Mouse (Mus musculus): ENCODE data around the gene Tec.

DNA sequence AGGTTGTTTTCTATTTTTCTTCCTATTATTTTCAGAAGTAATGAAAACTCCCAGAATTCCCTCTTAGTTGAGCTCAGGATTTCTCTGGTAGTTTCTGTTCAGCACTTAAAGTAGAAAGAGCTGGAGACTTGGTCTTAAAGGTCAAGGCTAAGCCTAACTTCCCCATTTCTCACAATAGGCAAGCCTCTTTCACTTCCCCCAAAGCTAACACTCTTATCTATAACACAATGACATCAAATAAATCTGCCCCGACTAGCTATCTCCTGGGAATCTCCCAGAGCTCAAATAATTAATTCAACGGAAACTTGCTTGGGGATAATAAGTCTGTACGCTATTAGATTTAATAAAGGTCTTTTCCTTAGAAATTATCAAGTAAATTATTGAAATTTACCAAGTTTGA, 105.3 kb downstream of the Tec start:
- TF ChIP-seq CTCF (IDR thresholded peaks at IDR 0.05; ENCODE audit: low read depth, low read length): no peak
- no peak for TF ChIP-seq EP300 (IDR thresholded peaks at IDR 0.05; ENCODE audit: insufficient read depth, low read depth, low read length)

Measured in ES-Bruce4 (cell line).